Comparison of ENCODE assay signal across 10 mouse cellular contexts in the genomic region with DNA sequence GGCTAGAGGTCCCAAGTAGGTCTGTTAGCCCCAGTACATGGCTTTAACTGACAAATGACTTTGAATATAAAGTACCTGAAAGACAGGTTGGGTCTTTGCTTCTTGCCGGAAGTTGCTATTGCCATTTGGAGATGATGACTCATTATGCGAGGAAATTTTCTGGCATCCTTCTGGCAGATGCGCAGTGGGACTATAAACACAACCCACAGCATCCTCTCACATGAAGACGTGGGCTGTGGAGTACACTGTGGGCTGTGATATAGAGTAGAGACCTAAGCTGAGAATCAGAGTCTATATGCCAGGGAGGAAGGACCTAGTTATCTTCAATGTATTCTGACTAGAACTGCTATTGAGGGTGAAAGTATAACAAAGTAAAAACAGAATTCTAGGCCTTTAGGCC.
"Had no signal": no experiment of that assay in that cellular context is flagged by ENCODE, and none has a peak within 500 bp of the region (broad histone marks: within the 10 kb centered on the region; RNA-seq: fewer than 3 reads in every experiment).

No protein-coding gene starts in this region.

- ATAC-seq: liver, embryonic 12.5 days had no signal

- DNase-seq: kidney, postnatal 36 days; layer of hippocampus, adult 9-11 months; layer of hippocampus, postnatal 36 days; lung, embryonic 14.5 days; lung, postnatal 10 days; lung, postnatal 4 days; midbrain, embryonic 14.5 days; right cerebral cortex, adult 18-20 months; right cerebral cortex, postnatal 25 days had no signal
